Mouse (Mus musculus): Measurements from ENCODE around the gene Cep41. TPM values are rescaled to one million over a fixed set of nuclear protein-coding genes. Genes with fewer than 3 reads are reported as not detected.

Gene Cep41
- total RNA-seq, 1 experiment = 8.6 TPM

- H3K9me3 ChIP-seq (ENCODE audit: control insufficient read depth, insufficient read depth, low read depth, low read length) = no peaks in the 10 kb centered on the region
- in situ Hi-C loops (cut with MboI; ENCODE audit: low sequenced_read_pairs in 2 of 2, unreplicated experiment in 2 of 2) = no loop called here
- H3K36me3 ChIP-seq (ENCODE audit: control insufficient read depth, insufficient read depth, low read length, poor library complexity, severe bottlenecking) = no peaks in the 10 kb centered on the region
- no peak for DNase-seq (ENCODE audit: low read depth, low spot score)
- H3K9ac ChIP-seq (ENCODE audit: insufficient read depth, low read depth, low read length, poor library complexity, severe bottlenecking) = no peak overlapping the region
- H3K27ac ChIP-seq (ENCODE audit: insufficient read depth, low read depth, low read length, poor library complexity, severe bottlenecking) = no peak overlapping the region
- 0 out of 4 replicates have a peak, but pooled peaks cover 0 to 3% of the 10 kb centered on the region in 2 experiments for H3K4me1 ChIP-seq (ENCODE audit: control insufficient read depth in 2 of 2, insufficient read depth in 2 of 2, low read length in 2 of 2, poor library complexity in 1 of 2)
- peak overlapping the region; percentile 64 to 67 for H3K4me3 ChIP-seq (ENCODE audit: insufficient read depth in 1 of 2, low read depth in 1 of 2, low read length in 2 of 2, poor library complexity in 1 of 2, severe bottlenecking in 1 of 2)
- TF ChIP-seq CHD2 (IDR thresholded peaks at IDR 0.05; ENCODE audit: low read depth, low read length) (no peak), HCFC1 (IDR thresholded peaks at IDR 0.05; ENCODE audit: borderline replicate concordance, insufficient read depth, low read length) (no peak), ZC3H11A (IDR thresholded peaks at IDR 0.05; ENCODE audit: borderline replicate concordance, low read depth, low read length) (no peak), MAFK (IDR thresholded peaks at IDR 0.05; ENCODE audit: insufficient read depth, low read depth, low read length) (no peak), ZNF384 (IDR thresholded peaks at IDR 0.05; ENCODE audit: low read depth, low read length) (no peak)
These were observed 43.5 kb upstream of the Cep41 start for GRCm38 (mm10) chr6:30736864-30737547.

DNA sequence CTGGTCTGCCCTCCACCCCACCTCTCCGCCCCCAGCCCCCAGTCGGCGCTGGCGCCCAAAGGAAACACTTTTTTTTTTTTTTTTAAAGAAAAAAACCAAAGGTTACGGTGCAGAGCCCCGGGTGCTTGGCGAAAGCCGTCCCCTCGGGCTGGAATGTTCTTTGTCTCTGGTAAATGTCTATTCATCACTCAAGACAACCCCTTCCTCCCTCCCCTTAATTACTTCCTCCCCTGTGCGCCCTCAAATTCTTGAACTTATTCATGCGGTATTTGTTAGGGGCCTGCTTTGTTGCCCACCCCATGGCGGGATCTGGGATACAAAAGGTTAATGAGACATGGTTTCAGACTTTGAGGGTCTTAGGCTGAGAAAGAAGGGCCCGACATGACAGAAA lies 42.8 kb upstream of the Cep41 start:
- TF ChIP-seq CHD2 (IDR thresholded peaks at IDR 0.05; ENCODE audit: low read depth, low read length) (no peak), HCFC1 (IDR thresholded peaks at IDR 0.05; ENCODE audit: borderline replicate concordance, insufficient read depth, low read length) (no peak), ZNF384 (IDR thresholded peaks at IDR 0.05; ENCODE audit: low read depth, low read length) (peak; percentile 69; the same call in 1 of the 2 replicates)
- 0 out of 4 replicates have a peak, but pooled peaks cover 0 to 3% of the 10 kb centered on the region in 2 experiments for H3K4me1 ChIP-seq (ENCODE audit: control insufficient read depth in 2 of 2, insufficient read depth in 2 of 2, low read length in 2 of 2, poor library complexity in 1 of 2)
- in situ Hi-C loops (cut with MboI; ENCODE audit: low sequenced_read_pairs in 2 of 2, unreplicated experiment in 2 of 2) = no loop called here
- H3K36me3 ChIP-seq (ENCODE audit: control insufficient read depth, insufficient read depth, low read length, poor library complexity, severe bottlenecking) = no peaks in the 10 kb centered on the region
- H3K9ac ChIP-seq (ENCODE audit: insufficient read depth, low read depth, low read length, poor library complexity, severe bottlenecking) = no peak overlapping the region
- 0 out of 4 replicates have a peak overlapping the region, but pooled peaks of 1 of the 2 experiments have one; percentile 41 for H3K4me3 ChIP-seq (ENCODE audit: insufficient read depth in 1 of 2, low read depth in 1 of 2, low read length in 2 of 2, poor library complexity in 1 of 2, severe bottlenecking in 1 of 2)
- H3K9me3 ChIP-seq (ENCODE audit: control insufficient read depth, insufficient read depth, low read depth, low read length) = no peaks in the 10 kb centered on the region
- DNase-seq (ENCODE audit: low read depth, low spot score) = no peak
- no peak overlapping the region for H3K27ac ChIP-seq (ENCODE audit: insufficient read depth, low read depth, low read length, poor library complexity, severe bottlenecking)

- H3K9ac ChIP-seq (ENCODE audit: insufficient read depth, low read depth, low read length, poor library complexity, severe bottlenecking) = no peak overlapping the region
- H3K27ac ChIP-seq (ENCODE audit: insufficient read depth, low read depth, low read length, poor library complexity, severe bottlenecking) = no peak overlapping the region
- in situ Hi-C loops (cut with MboI; ENCODE audit: low sequenced_read_pairs in 2 of 2, unreplicated experiment in 2 of 2) = no loop called here
- H3K9me3 ChIP-seq (ENCODE audit: control insufficient read depth, insufficient read depth, low read depth, low read length) = no peaks in the 10 kb centered on the region
- DNase-seq (ENCODE audit: low read depth, low spot score) = no peak
- H3K4me3 ChIP-seq (ENCODE audit: insufficient read depth in 1 of 2, low read depth in 1 of 2, low read length in 2 of 2, poor library complexity in 1 of 2, severe bottlenecking in 1 of 2) = no peak overlapping the region; a peak in 2 of 4 replicates
- no peaks in the 10 kb centered on the region for H3K36me3 ChIP-seq (ENCODE audit: control insufficient read depth, insufficient read depth, low read length, poor library complexity, severe bottlenecking)
- 0 out of 4 replicates have a peak, but pooled peaks cover 0 to 3% of the 10 kb centered on the region in 2 experiments for H3K4me1 ChIP-seq (ENCODE audit: control insufficient read depth in 2 of 2, insufficient read depth in 2 of 2, low read length in 2 of 2, poor library complexity in 1 of 2)
- TF ChIP-seq MAFK (IDR thresholded peaks at IDR 0.05; ENCODE audit: insufficient read depth, low read depth, low read length) = no peak
- no peak for TF ChIP-seq HCFC1 (IDR thresholded peaks at IDR 0.05; ENCODE audit: borderline replicate concordance, insufficient read depth, low read length)
- no peak for TF ChIP-seq CHD2 (IDR thresholded peaks at IDR 0.05; ENCODE audit: low read depth, low read length)
- no peak for TF ChIP-seq ZNF384 (IDR thresholded peaks at IDR 0.05; ENCODE audit: low read depth, low read length)
- no peak for TF ChIP-seq ZC3H11A (IDR thresholded peaks at IDR 0.05; ENCODE audit: borderline replicate concordance, low read depth, low read length)
These were observed 42.3 kb upstream of the Cep41 start for GRCm38 (mm10) chr6:30735728-30736371.

DNA sequence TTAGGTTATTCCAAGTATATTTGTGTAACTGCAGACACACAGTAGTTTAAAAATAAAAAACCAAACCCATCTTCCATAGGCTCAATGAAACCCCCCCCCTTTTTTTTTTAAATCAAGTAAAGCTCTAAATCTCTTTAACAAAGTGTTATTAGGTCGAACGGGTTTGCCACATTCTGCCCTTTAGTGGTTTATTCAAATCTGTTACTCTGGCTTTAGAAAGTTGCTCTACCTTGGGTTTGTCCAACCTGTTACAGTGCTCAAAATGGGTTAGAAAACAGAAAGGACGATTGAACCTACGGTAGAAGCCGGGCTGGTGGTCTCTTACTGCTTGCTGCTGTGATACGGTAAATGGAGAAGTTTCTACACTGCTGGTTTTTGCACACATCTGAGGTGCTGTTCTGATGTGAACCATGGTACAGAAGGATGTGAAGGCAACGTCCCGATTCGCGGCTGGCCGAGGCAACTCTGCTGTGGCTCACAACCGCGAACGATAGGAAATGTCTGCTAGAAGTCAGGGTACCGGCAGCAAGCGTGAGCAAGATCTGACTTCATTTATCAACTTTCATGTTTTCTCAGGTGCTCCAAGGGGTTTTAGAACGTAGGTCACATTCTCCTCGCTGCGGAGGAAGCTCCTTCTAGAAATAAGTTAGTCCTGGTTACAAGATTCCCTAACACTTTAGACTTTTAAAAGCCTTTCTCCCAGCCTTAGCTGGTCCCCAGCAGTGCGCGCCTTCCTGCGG lies 41.6 kb upstream of the Cep41 start:
- no peak for TF ChIP-seq ZC3H11A (IDR thresholded peaks at IDR 0.05; ENCODE audit: borderline replicate concordance, low read depth, low read length)
- no peaks in the 10 kb centered on the region for H3K9me3 ChIP-seq (ENCODE audit: control insufficient read depth, insufficient read depth, low read depth, low read length)
- H3K9ac ChIP-seq (ENCODE audit: insufficient read depth, low read depth, low read length, poor library complexity, severe bottlenecking) = no peak overlapping the region
- H3K4me3 ChIP-seq (ENCODE audit: insufficient read depth in 1 of 2, low read depth in 1 of 2, low read length in 2 of 2, poor library complexity in 1 of 2, severe bottlenecking in 1 of 2) = no peak overlapping the region; a peak in 1 of 4 replicates
- in situ Hi-C loops (cut with MboI; ENCODE audit: low sequenced_read_pairs in 2 of 2, unreplicated experiment in 2 of 2) = no loop called here
- DNase-seq (ENCODE audit: low read depth, low spot score) = no peak
- no peaks in the 10 kb centered on the region for H3K36me3 ChIP-seq (ENCODE audit: control insufficient read depth, insufficient read depth, low read length, poor library complexity, severe bottlenecking)
- H3K27ac ChIP-seq (ENCODE audit: insufficient read depth, low read depth, low read length, poor library complexity, severe bottlenecking) = no peak overlapping the region
- H3K4me1 ChIP-seq (ENCODE audit: control insufficient read depth in 2 of 2, insufficient read depth in 2 of 2, low read length in 2 of 2, poor library complexity in 1 of 2) = peaks cover 0 to 3% of the 10 kb centered on the region in 2 experiments; a peak in 1 of 4 replicates

Measured in ES-E14 (cell line).